15 mouse cellular contexts compared by ENCODE assay signal in genomic region chr3:129254246-129254645, GRCm38 (mm10). TPM values are rescaled to one million over a fixed set of nuclear protein-coding genes. Genes with fewer than 3 reads are reported as not detected.
DNase-seq lines count a peak whose midpoint lies in the region; ATAC-seq lines count a peak whose summit lies in the region.
"Had no signal": no experiment of that assay in that cellular context is flagged by ENCODE, and none has a peak within 500 bp of the region (broad histone marks: within the 10 kb centered on the region; RNA-seq: fewer than 3 reads in every experiment).

No protein-coding gene starts in this region.

- H3K27ac ChIP-seq in forebrain, embryonic 13.5 days: no peak overlapping the region
- no peak overlapping the region for H3K27ac ChIP-seq in forebrain, embryonic 16.5 days (ENCODE audit: low read length)
- H3K27ac ChIP-seq: embryonic facial prominence, embryonic 12.5 days; heart, embryonic 15.5 days; limb, embryonic 10.5 days had no signal

- H3K4me1 ChIP-seq in forebrain, embryonic 13.5 days: no peaks in the 10 kb centered on the region
- H3K4me1 ChIP-seq in forebrain, embryonic 16.5 days (replicated peaks; ENCODE audit: control insufficient read depth, insufficient read depth, low read length): no peaks in the 10 kb centered on the region
- H3K4me1 ChIP-seq: embryonic facial prominence, embryonic 12.5 days; heart, embryonic 15.5 days had no signal

- no peaks in the 10 kb centered on the region for H3K27me3 ChIP-seq in forebrain, embryonic 13.5 days
- H3K27me3 ChIP-seq in forebrain, embryonic 16.5 days (replicated peaks; ENCODE audit: control insufficient read depth, insufficient read depth, low read length): no peaks in the 10 kb centered on the region
- H3K27me3 ChIP-seq: embryonic facial prominence, embryonic 12.5 days; heart, embryonic 15.5 days had no signal

- H3K36me3 ChIP-seq in forebrain, embryonic 13.5 days (ENCODE audit: poor library complexity, severe bottlenecking): no peaks in the 10 kb centered on the region
- H3K36me3 ChIP-seq in forebrain, embryonic 16.5 days (ENCODE audit: control insufficient read depth, insufficient read depth): no peaks in the 10 kb centered on the region
- H3K36me3 ChIP-seq: embryonic facial prominence, embryonic 12.5 days; heart, embryonic 15.5 days; limb, embryonic 10.5 days had no signal

- no peak overlapping the region for H3K9ac ChIP-seq in forebrain, embryonic 13.5 days
- no peak overlapping the region for H3K9ac ChIP-seq in forebrain, embryonic 16.5 days (replicated peaks; ENCODE audit: low read depth, low read length)
- H3K9ac ChIP-seq: embryonic facial prominence, embryonic 12.5 days; heart, embryonic 15.5 days; liver, postnatal 0 days had no signal

- WGBS in forebrain, embryonic 13.5 days: 45% methylated on average over 10 of the region's 10 CpGs
- WGBS in forebrain, embryonic 16.5 days: 48% methylated on average over 10 of the region's 10 CpGs

- no peak overlapping the region for H3K4me3 ChIP-seq in forebrain, embryonic 13.5 days
- no peak overlapping the region for H3K4me3 ChIP-seq in forebrain, embryonic 16.5 days (replicated peaks; ENCODE audit: low read length)
- H3K4me3 ChIP-seq: embryonic facial prominence, embryonic 12.5 days; heart, embryonic 15.5 days; limb, embryonic 10.5 days had no signal

- no peaks in the 10 kb centered on the region for H3K9me3 ChIP-seq in forebrain, embryonic 13.5 days (replicated peaks)
- no peaks in the 10 kb centered on the region for H3K9me3 ChIP-seq in forebrain, embryonic 16.5 days (ENCODE audit: control insufficient read depth, low read length)
- H3K9me3 ChIP-seq: embryonic facial prominence, embryonic 12.5 days; heart, embryonic 15.5 days; limb, embryonic 10.5 days had no signal

- no peak overlapping the region for H3K4me2 ChIP-seq in forebrain, embryonic 13.5 days
- H3K4me2 ChIP-seq in forebrain, embryonic 16.5 days (ENCODE audit: low read length): no peak overlapping the region; the same call in 1 of the 2 replicates
- H3K4me2 ChIP-seq: embryonic facial prominence, embryonic 12.5 days; heart, embryonic 15.5 days had no signal

- peak; percentile 57; the same call in 1 of the 2 replicates for ATAC-seq in forebrain, embryonic 13.5 days
- ATAC-seq in forebrain, embryonic 16.5 days: no peak
- ATAC-seq: intestine, postnatal 0 days; liver, postnatal 0 days had no signal

- peak; percentile 15 for DNase-seq in kidney, postnatal 10 days
- DNase-seq in kidney, postnatal 36 days: no peak
- DNase-seq in ES-CJ7 (ENCODE audit: low read depth, low spot score): peak; percentile 6
- DNase-seq in layer of hippocampus, postnatal 10 days (ENCODE audit: low spot score in 2 of 2): peak; percentile 28 to 56
- no peak for DNase-seq in yolk sac, embryonic 10.5 days (ENCODE audit: low spot score)
- no peak for DNase-seq in ovary, adult 18-20 months (ENCODE audit: low spot score)
- DNase-seq: B cell, adult 2 months; liver, postnatal 0 days had no signal

RNA-seq across cellular contexts. Expression of gene Pitx2, which starts 54.6 kb away (rescaled TPM):
- polyA plus RNA-seq in forebrain, embryonic 13.5 days (2015; fragmentation: Nextera tagmentation; extraction: Ambion mirVana): 7.2 and 22.8 TPM in 2 replicates
- polyA plus RNA-seq in forebrain, embryonic 16.5 days (2015; fragmentation: Nextera tagmentation; extraction: Ambion mirVana): 0.86 and 4.9 TPM in 2 replicates
- total RNA-seq in layer of hippocampus, postnatal 10 days (2021): not detected
- total RNA-seq: megakaryocyte, adult 5-6 weeks had no signal

Comparison
In these comparisons a context has a peak if more than half of its experiments do, and no peak if none do; other contexts are left out.
1. DNase-seq: peak in kidney, postnatal 10 days (single experiment), ES-CJ7 (single experiment) and layer of hippocampus, postnatal 10 days (2 of 2); none in kidney, postnatal 36 days (0 of 2), yolk sac, embryonic 10.5 days (single experiment) and ovary, adult 18-20 months (single experiment).